Mouse (Mus musculus) liver, adult 2 months (tissue): ENCODE results near the gene Klhl11. TPM values are rescaled to one million over a fixed set of nuclear protein-coding genes. Genes with fewer than 3 reads are reported as not detected.
A peak's percentile ranks its signal among the peaks of the same experiment; 100 is the strongest.

Experiments
- DNase-seq: peaks from one replicate; pipeline ENCODE4 v3.0.0-alpha.2; 2011; ENCODE audit warnings: low read depth, low spot score; ENCODE audit errors: extremely low read depth
- H3K27ac ChIP-seq: fragments of 200-500 bp; replicated peaks from 2 replicates; pipeline ENCODE4 v1.5.1; 2012; ENCODE audit warnings: low read depth, mild to moderate bottlenecking, control low read depth, inconsistent platforms, low read length; ENCODE audit not compliant: insufficient read depth
- H3K27me3 ChIP-seq: fragments of 200-500 bp; 2 replicates; pipeline ENCODE4 v1.6.1; 2012; ENCODE audit warnings: mild to moderate bottlenecking, moderate library complexity, low read length, inconsistent platforms; ENCODE audit not compliant: control insufficient read depth, insufficient read depth
- H3K36me3 ChIP-seq: fragments of 200-500 bp; 2 replicates; pipeline ENCODE4 v1.6.1; 2012; ENCODE audit warnings: low read length, inconsistent platforms; ENCODE audit not compliant: control insufficient read depth, insufficient read depth
- H3K4me1 ChIP-seq: fragments of 200-500 bp; 2 replicates; pipeline ENCODE4 v1.6.1; 2011; ENCODE audit warnings: low read length; ENCODE audit not compliant: control insufficient read depth, insufficient read depth
- H3K4me3 ChIP-seq: fragments of 200-500 bp; 2 replicates; pipeline ENCODE4 v1.5.1; 2011; ENCODE audit warnings: low read depth, mild to moderate bottlenecking, control low read depth, low read length, moderate library complexity; ENCODE audit not compliant: insufficient read depth
- H3K79me2 ChIP-seq: fragments of 200-500 bp; 2 replicates; pipeline ENCODE4 v1.6.1; 2012; ENCODE audit warnings: inconsistent platforms, mild to moderate bottlenecking, low read length, moderate library complexity; ENCODE audit not compliant: control insufficient read depth, insufficient read depth
- H3K9ac ChIP-seq: fragments of 200-500 bp; 2 replicates; pipeline ENCODE4 v1.6.1; 2012; ENCODE audit warnings: low read depth, mild to moderate bottlenecking, control low read depth, inconsistent platforms, low read length
- CTCF ChIP-seq: fragments of 200-500 bp; IDR thresholded peaks from 2 replicates; pipeline ENCODE4 v1.5.1; 2011; ENCODE audit warnings: low read depth, low read length, control low read depth
- POLR2A ChIP-seq: fragments of 200-500 bp; IDR thresholded peaks from 2 replicates; pipeline ENCODE4 v1.6.1; 2011; ENCODE audit warnings: low read length, control low read depth; ENCODE audit not compliant: insufficient read depth; ENCODE audit errors: extremely low read depth
- WGBS: fragments of 180-500 bp; shearing (Covaris S2); methylation state at CpG from one replicate; pipeline ENCODE4 v1.1.7; 2018; 5-methylcytosine and 5-hydroxymethylcytosine counted together
- polyA plus RNA-seq: library from polyadenylated mRNA; depleted of rRNA; stranded (reverse); fragments of >200 nt; gene quantifications from 2 replicates; pipeline ENCODE4 v1.2.3, GENCODE M21; 2012
- total RNA-seq: library from RNA; depleted of rRNA; stranded (reverse); fragments of >200 nt; gene quantifications from 2 replicates; pipeline ENCODE4 v1.2.3, GENCODE M21; 2014

Gene Klhl11
- total and polyA plus RNA-seq, 2 experiments = 1.6 to 6.9 TPM

DNA sequence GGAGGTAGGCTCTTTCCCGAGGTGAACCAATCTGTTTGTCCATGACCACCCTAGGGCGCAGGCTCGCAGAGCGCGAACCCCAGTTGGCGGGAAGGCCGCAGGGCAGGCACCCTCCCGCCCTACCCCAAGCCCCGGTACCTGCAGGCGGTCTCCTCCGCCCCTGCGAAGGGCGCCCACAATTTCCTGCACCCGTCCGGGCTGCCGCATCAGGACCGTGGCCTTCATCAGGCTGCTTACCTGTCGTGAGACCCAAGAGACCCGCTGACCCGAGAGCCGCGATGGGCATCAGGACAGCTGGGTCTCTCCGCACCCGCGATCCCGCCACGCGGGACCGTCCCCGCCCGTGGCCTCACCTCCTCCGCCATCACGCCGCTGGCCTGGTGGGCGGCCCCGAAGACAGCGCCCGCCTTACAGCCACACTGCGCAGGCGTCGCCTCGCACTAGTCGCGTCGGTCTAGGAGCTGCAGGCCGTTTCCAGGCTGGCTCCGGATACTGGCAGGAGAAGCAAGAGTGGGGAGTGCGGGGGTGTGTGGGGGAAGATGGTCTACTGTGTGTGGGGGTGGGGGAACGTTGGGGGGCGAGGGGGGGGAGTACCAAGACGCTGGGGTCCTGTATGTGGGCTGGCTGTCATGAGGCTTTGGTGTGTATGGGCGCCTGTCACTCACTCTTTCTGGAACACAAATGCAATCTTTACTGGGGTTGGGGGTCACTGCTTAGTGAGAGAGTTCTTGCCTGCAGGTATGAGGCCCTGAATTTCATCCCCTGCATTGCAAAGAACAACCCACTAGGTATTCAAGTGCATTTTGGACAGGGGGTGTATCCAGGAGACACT, 31.6 kb downstream of the Klhl11 start:
- TF ChIP-seq CTCF (no peak), POLR2A (0 out of 2 replicates have a peak, but pooled peaks have one; percentile 24)
- peak overlapping the region; percentile 80 for H3K9ac ChIP-seq
- H3K27ac ChIP-seq = no peak overlapping the region
- no peaks in the 10 kb centered on the region for H3K79me2 ChIP-seq
- DNase-seq = peak; percentile 34
- H3K27me3 ChIP-seq = no peaks in the 10 kb centered on the region
- H3K4me3 ChIP-seq = peak overlapping the region; percentile 86
- no peaks in the 10 kb centered on the region for H3K36me3 ChIP-seq
- H3K4me1 ChIP-seq = no peaks in the 10 kb centered on the region; the same call in 1 of the 2 replicates
- WGBS = 3% methylated on average over 52 of the region's 52 CpGs

DNA sequence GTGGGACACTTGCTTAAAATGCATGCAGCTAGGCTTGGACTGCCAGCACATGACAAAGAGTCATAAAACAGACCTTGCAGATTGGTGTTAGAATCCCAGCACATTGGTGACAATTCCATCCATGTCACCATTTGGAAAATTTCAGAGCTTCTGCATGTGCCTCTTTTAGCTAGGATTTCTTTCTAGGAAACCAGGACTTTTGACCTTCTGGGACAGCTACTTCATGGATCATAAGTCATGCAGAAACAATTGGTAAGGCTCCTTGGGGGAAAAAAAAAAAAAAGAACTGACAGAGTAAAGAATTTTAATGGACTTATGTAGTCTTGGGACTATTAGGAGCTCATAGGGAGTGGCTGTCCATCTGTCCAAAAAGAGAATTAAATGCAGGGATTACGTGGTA, 34.6 kb downstream of the Klhl11 start:
- Histone ChIP-seq H3K27ac (no peak overlapping the region), H3K4me1 (no peaks in the 10 kb centered on the region; the same call in 1 of the 2 replicates), H3K4me3 (no peak overlapping the region), H3K36me3 (no peaks in the 10 kb centered on the region), H3K79me2 (no peaks in the 10 kb centered on the region), H3K27me3 (no peaks in the 10 kb centered on the region), H3K9ac (no peak overlapping the region)
- no peak for TF ChIP-seq CTCF
- TF ChIP-seq POLR2A = no peak
- 95% methylated on average over 1 of the region's 1 CpGs for WGBS
- DNase-seq = no peak

DNA sequence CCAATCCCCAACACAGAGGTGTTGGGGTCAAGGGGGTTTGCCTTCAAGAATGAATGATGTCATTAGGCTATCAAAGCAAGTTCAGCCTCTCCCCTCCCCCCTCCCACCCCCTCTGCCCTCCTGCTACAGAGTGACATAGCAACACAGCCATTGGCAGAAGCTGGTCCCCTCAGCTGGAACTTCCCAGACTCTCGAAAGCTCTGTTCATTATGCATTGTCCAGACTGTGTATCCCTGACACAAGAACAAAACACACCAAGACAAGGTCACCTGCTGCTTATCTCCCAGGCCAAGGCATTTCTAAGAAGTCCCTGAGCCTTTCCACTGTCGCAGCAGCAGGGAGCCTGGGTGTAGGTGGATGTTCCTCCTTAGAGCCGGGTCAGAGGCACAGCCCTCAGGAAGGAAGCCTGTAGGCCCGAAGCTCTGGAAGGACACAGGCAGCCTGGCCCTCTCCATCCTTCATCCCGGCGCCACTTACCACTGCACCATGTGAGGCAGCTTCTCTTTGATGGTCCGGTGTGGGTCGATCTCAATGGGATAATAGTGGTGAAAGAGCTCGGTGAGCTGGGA, 36.8 kb downstream of the Klhl11 start:
- Histone ChIP-seq H3K27me3 (no peaks in the 10 kb centered on the region), H3K36me3 (no peaks in the 10 kb centered on the region), H3K4me3 (no peak overlapping the region), H3K9ac (no peak overlapping the region), H3K4me1 (no peaks in the 10 kb centered on the region; the same call in 1 of the 2 replicates), H3K27ac (no peak overlapping the region), H3K79me2 (no peaks in the 10 kb centered on the region)
- DNase-seq = no peak
- TF ChIP-seq POLR2A (no peak), CTCF (no peak)
- 90% methylated on average over 9 of the region's 9 CpGs for WGBS

DNA sequence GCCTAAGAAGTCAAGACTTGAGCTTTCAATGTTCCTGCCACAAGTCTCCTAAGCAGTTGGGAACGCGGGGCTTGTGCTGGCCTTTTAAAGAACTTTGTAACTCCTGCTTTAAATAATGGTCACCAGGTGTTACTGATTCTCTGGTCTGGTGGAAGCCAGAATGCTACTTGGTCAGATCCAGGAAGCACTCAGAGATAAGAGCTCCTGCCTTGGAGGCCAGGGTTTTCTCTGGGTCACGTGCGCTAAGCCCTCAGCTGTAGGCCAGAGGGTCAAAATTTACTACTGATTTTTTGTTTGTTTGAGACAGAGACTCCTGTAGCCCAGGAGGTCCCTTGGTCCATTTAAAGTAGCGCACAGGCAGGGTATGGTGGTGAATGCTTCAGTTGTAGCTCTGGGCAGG, 40.5 kb downstream of the Klhl11 start:
- 91% methylated on average over 5 of the region's 5 CpGs for WGBS
- Histone ChIP-seq H3K4me1 (no peaks in the 10 kb centered on the region), H3K79me2 (no peaks in the 10 kb centered on the region), H3K36me3 (no peaks in the 10 kb centered on the region), H3K4me3 (no peak overlapping the region), H3K27me3 (no peaks in the 10 kb centered on the region), H3K27ac (no peak overlapping the region), H3K9ac (no peak overlapping the region)
- DNase-seq = no peak
- TF ChIP-seq CTCF = no peak
- no peak for TF ChIP-seq POLR2A

DNA sequence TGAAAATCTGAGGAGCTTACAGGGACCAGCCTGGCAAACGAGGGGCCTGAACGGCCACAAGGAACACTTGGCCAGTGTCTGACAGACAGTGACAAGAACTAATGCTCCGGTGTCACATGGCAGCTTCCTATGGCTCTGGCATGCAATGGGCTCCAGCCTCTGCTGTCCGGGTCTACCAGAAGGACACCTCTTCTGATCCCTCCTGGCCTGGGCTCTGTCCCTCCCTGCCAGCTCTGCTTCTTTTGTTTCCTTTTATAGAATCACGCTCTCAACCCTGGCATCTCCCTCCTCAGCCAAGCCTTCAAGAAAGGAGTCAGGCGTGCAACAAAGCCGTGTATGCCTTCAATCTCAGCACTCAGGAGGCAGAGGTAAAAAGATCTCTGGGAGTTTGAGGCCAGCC, 42.5 kb downstream of the Klhl11 start:
- no peaks in the 10 kb centered on the region for H3K27me3 ChIP-seq
- no peak overlapping the region for H3K9ac ChIP-seq
- DNase-seq = no peak
- no peaks in the 10 kb centered on the region for H3K4me1 ChIP-seq
- H3K4me3 ChIP-seq = no peak overlapping the region
- TF ChIP-seq CTCF (no peak), POLR2A (no peak)
- H3K27ac ChIP-seq = no peak overlapping the region
- WGBS = 95% methylated on average over 7 of the region's 7 CpGs
- H3K79me2 ChIP-seq = no peaks in the 10 kb centered on the region
- H3K36me3 ChIP-seq = no peaks in the 10 kb centered on the region
